Mouse (Mus musculus): ENCODE measurements around the gene Tpcn2. TPM values are rescaled to one million over a fixed set of nuclear protein-coding genes. Genes with fewer than 3 reads are reported as not detected.

Tpcn2 gene
- polyA plus RNA-seq, 1 experiment from 2014 or later, result 9.1 TPM

DNA sequence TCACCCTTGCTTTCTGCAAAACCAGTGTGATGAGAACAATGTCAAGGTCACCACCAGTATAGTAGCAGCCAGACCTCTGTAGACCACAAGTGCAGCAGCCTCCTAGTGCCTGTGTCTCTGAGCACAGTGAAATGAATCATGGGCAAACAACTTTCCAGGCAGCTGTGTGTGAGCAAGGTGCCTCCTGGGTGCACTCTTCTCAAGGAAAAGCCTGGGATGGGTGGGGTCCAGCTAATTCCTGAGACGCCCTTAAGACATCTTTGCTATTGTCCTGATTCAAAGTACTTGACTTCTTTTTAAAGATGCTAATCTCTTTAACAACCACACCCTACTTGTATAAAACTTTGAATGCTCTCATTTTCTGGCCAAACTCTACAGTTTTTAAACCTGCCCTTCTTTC, 144.7 kb downstream of the Tpcn2 start:
- Histone ChIP-seq H3K27me3 (replicated peaks; ENCODE audit: control insufficient read depth, insufficient read depth, low read length) (no peaks in the 10 kb centered on the region), H3K9me3 (ENCODE audit: control insufficient read depth, low read length) (no peaks in the 10 kb centered on the region; the same call in 1 of the 2 replicates), H3K4me2 (ENCODE audit: low read depth, low read length) (no peak overlapping the region), H3K4me3 (ENCODE audit: low read length) (no peak overlapping the region), H3K4me1 (ENCODE audit: control insufficient read depth, insufficient read depth, low read length) (0 out of 2 replicates have a peak, but pooled peaks cover 3% of the 10 kb centered on the region), H3K36me3 (ENCODE audit: control insufficient read depth, insufficient read depth, low read length) (no peaks in the 10 kb centered on the region), H3K9ac (ENCODE audit: low read depth, low read length) (no peak overlapping the region), H3K27ac (ENCODE audit: low read length) (no peak overlapping the region)
- no peak for ATAC-seq
- WGBS, result 70% methylated on average over 1 of the region's 1 CpGs

- ATAC-seq, result no peak
- WGBS, result 93% methylated on average over 1 of the region's 1 CpGs
- H3K27ac ChIP-seq (ENCODE audit: low read length), result no peak overlapping the region
- no peaks in the 10 kb centered on the region for H3K27me3 ChIP-seq (replicated peaks; ENCODE audit: control insufficient read depth, insufficient read depth, low read length)
- H3K9ac ChIP-seq (ENCODE audit: low read depth, low read length), result no peak overlapping the region
- H3K36me3 ChIP-seq (ENCODE audit: control insufficient read depth, insufficient read depth, low read length), result no peaks in the 10 kb centered on the region
- H3K4me1 ChIP-seq (ENCODE audit: control insufficient read depth, insufficient read depth, low read length), result no peaks in the 10 kb centered on the region
- H3K4me3 ChIP-seq (ENCODE audit: low read length), result no peak overlapping the region
- H3K4me2 ChIP-seq (ENCODE audit: low read depth, low read length), result no peak overlapping the region
- H3K9me3 ChIP-seq (ENCODE audit: control insufficient read depth, low read length), result no peaks in the 10 kb centered on the region; the same call in 1 of the 2 replicates
These were observed 145.9 kb downstream of the Tpcn2 start for GRCm38 (mm10) chr7:145137871-145138270.

GRCm38 (mm10) chr7:145136831-145137230, 147.0 kb downstream of the Tpcn2 start:
- no peak for ATAC-seq

More at GRCm38 (mm10) chr7:145136831-145137230, 147.0 kb downstream of the Tpcn2 start:
- Histone ChIP-seq H3K27ac (ENCODE audit: low read length) (no peak overlapping the region), H3K36me3 (ENCODE audit: control insufficient read depth, insufficient read depth, low read length) (no peaks in the 10 kb centered on the region), H3K4me2 (ENCODE audit: low read depth, low read length) (no peak overlapping the region), H3K4me3 (ENCODE audit: low read length) (no peak overlapping the region), H3K9ac (ENCODE audit: low read depth, low read length) (no peak overlapping the region), H3K9me3 (ENCODE audit: control insufficient read depth, low read length) (no peaks in the 10 kb centered on the region; the same call in 1 of the 2 replicates), H3K27me3 (replicated peaks; ENCODE audit: control insufficient read depth, insufficient read depth, low read length) (no peaks in the 10 kb centered on the region), H3K4me1 (ENCODE audit: control insufficient read depth, insufficient read depth, low read length) (no peaks in the 10 kb centered on the region)
- WGBS, result 91% methylated on average over 4 of the region's 4 CpGs

Other genes starting within 250 kb of the Tpcn2 start
- 0.54 and 0.65 TPM in 2 replicates for gene 1810010D01Rik, start 75.9 kb downstream of the Tpcn2 start, polyA plus RNA-seq (2015; fragmentation: Nextera tagmentation; extraction: Ambion mirVana)
- gene Mrgprf, start 16.8 kb upstream of the Tpcn2 start, polyA plus RNA-seq (2015; fragmentation: Nextera tagmentation; extraction: Ambion mirVana), result 2.2 and 2.5 TPM in 2 replicates
- gene Mrgprd, start 30.8 kb upstream of the Tpcn2 start, polyA plus RNA-seq (2015; fragmentation: Nextera tagmentation; extraction: Ambion mirVana), result not detected in 2 replicates